Mouse (Mus musculus) lung, embryonic 14.5 days (tissue): ENCODE results near the gene Cdkn2aipnl. TPM values are rescaled to one million over a fixed set of nuclear protein-coding genes. Genes with fewer than 3 reads are reported as not detected.

Source experiments
- ATAC-seq: fragments of 200-750 bp; cut with Nextera tagmentation; 2 replicates; pipeline ENCODE4 v1.8.0; 2017; ENCODE audit warnings: mild to moderate bottlenecking, moderate TSS enrichment, moderate library complexity; ENCODE audit not compliant: insufficient read depth
- DNase-seq: peaks from one replicate; pipeline ENCODE4 v3.0.0-alpha.2; 2015
- H3K27ac ChIP-seq: fragments of 300-500 bp; sonication (generic); 2 replicates; pipeline ENCODE4 v1.5.1; 2014; ENCODE audit warnings: low read depth, mild to moderate bottlenecking, moderate library complexity
- H3K27me3 ChIP-seq: fragments of 300-500 bp; sonication (generic); 2 replicates; pipeline ENCODE4 v1.6.1; 2014; ENCODE audit warnings: low read length, control low read depth; ENCODE audit not compliant: insufficient read depth
- H3K36me3 ChIP-seq: fragments of 300-500 bp; sonication (generic); 2 replicates; pipeline ENCODE4 v1.6.1; 2014; ENCODE audit warnings: control low read depth; ENCODE audit not compliant: insufficient read depth
- H3K4me1 ChIP-seq: fragments of 300-500 bp; sonication (generic); 2 replicates; pipeline ENCODE4 v1.6.1; 2014; ENCODE audit warnings: antibody characterized with exemption, control low read depth; ENCODE audit not compliant: insufficient read depth
- H3K4me2 ChIP-seq: fragments of 300-500 bp; sonication (generic); 2 replicates; pipeline ENCODE4 v1.6.1; 2014; ENCODE audit warnings: mild to moderate bottlenecking
- H3K4me3 ChIP-seq: fragments of 300-500 bp; sonication (generic); 2 replicates; pipeline ENCODE4 v1.5.1; 2014; ENCODE audit warnings: low read depth, low read length
- H3K9ac ChIP-seq: fragments of 300-500 bp; sonication (generic); 2 replicates; pipeline ENCODE4 v1.6.1; 2014
- H3K9me3 ChIP-seq: fragments of 300-500 bp; sonication (generic); 2 replicates; pipeline ENCODE4 v1.6.1; 2016; ENCODE audit warnings: low read depth, low read length, control low read depth
- CTCF ChIP-seq: IDR thresholded peaks from 2 replicates; pipeline ENCODE4 v1.5.1; 2016; ENCODE audit warnings: antibody characterized with exemption, low read depth
- WGBS: fragments of 180-500 bp; shearing (Covaris S2); extraction: QIAGEN DNeasy Blood & Tissue Kit; methylation state at CpG from one replicate; pipeline ENCODE4 v1.1.7; 2014; 5-methylcytosine and 5-hydroxymethylcytosine counted together
- polyA plus RNA-seq: library from polyadenylated mRNA; unstranded; fragments of >200 nt; fragmentation: Nextera tagmentation; extraction: Ambion mirVana; gene quantifications from 2 replicates; pipeline ENCODE4 v1.2.1, GENCODE M21; 2014

The Cdkn2aipnl gene
- polyA plus RNA-seq, 1 experiment from 2014 or later = 107 TPM

DNA sequence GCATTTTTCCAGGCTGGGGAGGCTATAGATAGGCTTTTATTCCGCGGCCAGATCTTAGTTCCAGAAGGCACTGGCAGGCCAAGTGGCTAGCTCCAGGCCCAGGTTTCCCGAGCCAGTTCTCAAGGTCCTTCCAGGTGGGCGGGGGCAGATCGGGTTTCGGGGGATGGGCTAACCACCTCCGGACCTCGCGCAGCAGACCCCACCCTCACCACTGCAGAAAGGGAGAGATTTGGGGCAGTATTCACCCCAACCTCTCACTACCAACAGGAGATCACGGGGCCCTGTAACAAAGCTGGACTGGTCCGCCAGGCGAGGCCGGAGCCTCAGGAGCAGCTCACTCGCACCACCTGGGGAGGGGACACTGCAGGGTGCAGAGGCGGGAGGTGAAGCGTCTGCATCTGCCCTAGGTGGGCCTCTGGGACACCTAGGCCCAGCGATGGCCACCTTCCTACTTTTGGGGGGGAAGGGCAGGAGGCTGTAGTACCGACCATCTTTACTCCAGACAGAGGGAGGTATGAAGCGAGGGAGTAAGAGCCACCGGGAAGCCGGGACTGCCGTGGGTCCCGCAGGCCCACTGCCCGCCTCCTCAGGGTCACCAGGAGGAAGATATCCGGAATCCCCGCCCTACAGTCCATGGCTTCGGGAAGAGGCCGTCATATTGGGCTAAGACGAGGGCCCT is 32.3 kb downstream of the Cdkn2aipnl start:
- under 1% methylated on average over 27 of the region's 29 CpGs for WGBS
- Histone ChIP-seq H3K36me3 (peaks cover 35% of the 10 kb centered on the region), H3K27ac (peak overlapping the region; percentile 94), H3K27me3 (no peaks in the 10 kb centered on the region), H3K4me2 (peak overlapping the region; percentile 90), H3K4me1 (peaks cover 13% of the 10 kb centered on the region), H3K4me3 (peak overlapping the region; percentile 95), H3K9ac (peak overlapping the region; percentile 97), H3K9me3 (no peaks in the 10 kb centered on the region)
- DNase-seq (peak; percentile 69), ATAC-seq (peak; percentile 50)
- TF ChIP-seq CTCF = no peak

GRCm38 (mm10) chr11:52000290-52000962 is 33.0 kb downstream of the Cdkn2aipnl start, which contains the start of gene Ube2b:
TSS of gene Ube2b (minus strand) at chr11:52000762.
- peaks cover 28% of the 10 kb centered on the region for H3K36me3 ChIP-seq
- no peaks in the 10 kb centered on the region for H3K9me3 ChIP-seq
- ATAC-seq (peak; percentile 66), DNase-seq (peak; percentile 99)
- under 1% methylated on average over 50 of the region's 63 CpGs for WGBS
- H3K4me2 ChIP-seq = peak within 1 kb of the TSS; percentile 90
- H3K27ac ChIP-seq = peak within 1 kb of the TSS; percentile 94
- peaks cover 14% of the 10 kb centered on the region for H3K4me1 ChIP-seq
- H3K27me3 ChIP-seq = no peaks in the 10 kb centered on the region
- no peak for TF ChIP-seq CTCF
- H3K4me3 ChIP-seq = peak within 1 kb of the TSS; percentile 95
- H3K9ac ChIP-seq = peak within 1 kb of the TSS; percentile 97

DNA sequence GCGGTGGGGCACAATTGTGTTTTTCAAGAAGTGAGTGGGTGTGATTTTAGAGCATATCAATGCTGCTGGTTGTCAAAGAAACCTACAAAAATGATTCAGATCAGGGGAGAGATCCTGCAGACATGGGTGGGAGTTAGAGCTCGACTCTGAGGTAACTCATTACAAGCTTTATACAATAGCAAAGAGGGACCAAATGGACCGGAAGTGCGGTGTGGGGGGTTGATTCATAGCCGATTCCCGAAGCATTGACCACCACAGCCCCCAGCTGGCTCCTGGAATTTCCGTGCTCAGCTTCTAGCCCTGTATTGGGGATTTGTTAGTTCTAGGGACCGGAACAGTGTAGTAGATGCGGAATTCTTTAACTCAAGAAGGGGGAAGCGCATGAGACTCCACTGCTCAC is 33.9 kb downstream of the Cdkn2aipnl start:
- Histone ChIP-seq H3K36me3 (peaks cover 19% of the 10 kb centered on the region), H3K9ac (0 out of 2 replicates have a peak overlapping the region, but pooled peaks have one; percentile 2)
- WGBS = 58% methylated on average over 10 of the region's 10 CpGs

DNA sequence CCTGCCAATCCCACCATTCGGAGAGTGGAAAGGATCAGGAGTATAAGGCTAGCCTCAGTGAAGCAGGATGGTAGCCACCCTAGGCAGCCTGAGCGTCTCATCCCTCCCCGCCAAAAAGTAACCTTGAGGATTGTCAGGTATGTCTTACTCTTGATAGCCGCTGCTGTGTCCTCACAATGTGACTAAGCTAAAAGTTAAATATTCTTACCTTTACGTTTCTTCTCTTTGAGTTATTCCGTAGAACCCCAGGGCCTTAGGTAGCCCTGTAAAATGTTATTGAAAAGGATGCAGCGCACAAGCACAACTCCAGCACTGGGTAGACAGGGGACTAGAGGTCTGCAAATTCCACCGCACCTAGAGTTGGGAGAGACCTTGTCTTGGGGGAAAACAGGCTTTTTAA is 34.4 kb downstream of the Cdkn2aipnl start:
- Histone ChIP-seq H3K27ac (no peak overlapping the region), H3K4me3 (no peak overlapping the region), H3K9ac (no peak overlapping the region), H3K27me3 (no peaks in the 10 kb centered on the region), H3K4me2 (peak overlapping the region; percentile 90; the same call in 1 of the 2 replicates), H3K4me1 (peaks cover 17% of the 10 kb centered on the region), H3K9me3 (no peaks in the 10 kb centered on the region), H3K36me3 (peaks cover 14% of the 10 kb centered on the region)
- ATAC-seq (no peak), DNase-seq (no peak)
- no peak for TF ChIP-seq CTCF
- WGBS = 89% methylated on average over 8 of the region's 8 CpGs

More for the DNA sequence above, 33.9 kb downstream of the Cdkn2aipnl start:
- DNase-seq (peak; percentile 18), ATAC-seq (no peak)
- Histone ChIP-seq H3K4me3 (peak overlapping the region; percentile 95), H3K27ac (peak overlapping the region; percentile 42), H3K27me3 (no peaks in the 10 kb centered on the region), H3K4me2 (peak overlapping the region; percentile 90), H3K9me3 (no peaks in the 10 kb centered on the region), H3K4me1 (peaks cover 17% of the 10 kb centered on the region)
- no peak for TF ChIP-seq CTCF

DNA sequence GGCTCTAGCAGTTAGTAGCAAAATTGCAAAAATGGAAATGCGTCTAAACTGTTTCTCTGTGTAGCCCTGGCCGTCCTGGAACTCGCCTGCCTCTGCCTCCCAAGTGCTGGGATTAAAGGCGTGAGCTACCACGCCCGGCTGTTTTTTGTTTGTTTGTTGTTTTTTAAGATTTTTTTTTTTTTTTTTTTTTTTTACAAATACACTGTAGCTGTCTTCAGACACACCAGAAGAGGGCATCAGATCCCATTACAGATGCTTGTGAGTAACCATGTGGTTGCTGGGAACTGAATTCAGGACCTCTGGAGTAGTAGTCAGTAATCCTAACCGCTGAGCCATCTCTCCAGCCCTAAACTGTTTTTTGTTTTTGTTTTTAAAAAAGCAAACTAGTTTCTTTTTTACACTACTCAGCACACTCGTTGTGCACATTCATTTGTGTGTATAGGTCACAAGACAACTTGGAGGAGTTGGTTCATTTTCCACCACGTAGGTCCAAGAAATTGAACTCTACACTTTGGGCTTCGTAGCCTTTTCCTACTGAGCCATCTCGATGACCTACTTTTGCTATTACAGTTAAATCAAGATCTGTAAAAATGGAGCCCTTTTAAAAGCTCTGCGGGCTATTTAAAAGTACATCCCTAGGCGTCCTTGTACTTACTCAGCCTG is 35.5 kb downstream of the Cdkn2aipnl start:
- WGBS = 71% methylated on average over 13 of the region's 13 CpGs

GRCm38 (mm10) chr11:52003505-52003771 is 36.0 kb downstream of the Cdkn2aipnl start:
- Histone ChIP-seq H3K27ac (peak overlapping the region; percentile 93), H3K4me3 (peak overlapping the region; percentile 67), H3K4me2 (peak overlapping the region; percentile 75), H3K9ac (peak overlapping the region; percentile 72), H3K9me3 (no peaks in the 10 kb centered on the region), H3K36me3 (0 out of 2 replicates have a peak, but pooled peaks cover under 1% of the 10 kb centered on the region), H3K4me1 (peaks cover 16% of the 10 kb centered on the region), H3K27me3 (no peaks in the 10 kb centered on the region)
- DNase-seq (no peak), ATAC-seq (no peak)
- TF ChIP-seq CTCF = no peak
- 18% methylated on average over 4 of the region's 4 CpGs for WGBS

More for the DNA sequence above, 35.5 kb downstream of the Cdkn2aipnl start:
- peaks cover 17% of the 10 kb centered on the region for H3K4me1 ChIP-seq
- DNase-seq (peak; percentile 11), ATAC-seq (no peak)
- peak overlapping the region; percentile 67 for H3K4me3 ChIP-seq
- no peaks in the 10 kb centered on the region for H3K27me3 ChIP-seq
- peak overlapping the region; percentile 93 for H3K27ac ChIP-seq
- no peaks in the 10 kb centered on the region for H3K9me3 ChIP-seq
- peak overlapping the region; percentile 75 for H3K4me2 ChIP-seq
- peak; percentile 18; the same call in 1 of the 2 replicates for TF ChIP-seq CTCF
- H3K9ac ChIP-seq = peak overlapping the region; percentile 72
- H3K36me3 ChIP-seq = 0 out of 2 replicates have a peak, but pooled peaks cover 5% of the 10 kb centered on the region
